Comparison of ENCODE assay signal across 13 mouse cellular contexts in the genomic region with DNA sequence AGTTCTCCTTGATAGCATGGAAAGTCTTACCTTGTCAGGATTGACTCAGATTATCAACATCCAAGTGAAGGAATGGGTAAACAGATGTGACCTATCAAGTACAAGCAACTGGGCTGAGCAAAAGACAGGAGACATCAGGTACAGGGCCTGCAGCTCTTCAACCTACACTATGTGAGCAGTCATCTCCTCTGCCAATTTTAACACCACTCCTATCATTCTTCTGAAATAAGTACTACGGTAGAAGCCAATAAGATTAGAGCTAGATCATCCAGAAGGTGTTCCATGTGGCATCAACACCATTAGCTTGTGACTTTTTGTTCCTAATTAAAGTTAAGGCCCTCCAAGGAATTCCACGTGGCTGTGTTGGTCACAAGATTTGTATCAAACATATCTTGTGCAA.
"Had no signal": no experiment of that assay in that cellular context is flagged by ENCODE, and none has a peak within 500 bp of the region (broad histone marks: within the 10 kb centered on the region; RNA-seq: fewer than 3 reads in every experiment).

No protein-coding gene starts in this region.

- H3K27ac ChIP-seq: limb, embryonic 15.5 days; liver, embryonic 12.5 days; macrophage; midbrain, embryonic 15.5 days; neural tube, embryonic 12.5 days; stomach, postnatal 0 days had no signal

- H3K9ac ChIP-seq: limb, embryonic 15.5 days; liver, embryonic 12.5 days; lung, embryonic 14.5 days; midbrain, embryonic 15.5 days; neural tube, embryonic 12.5 days had no signal

- H3K4me3 ChIP-seq: limb, embryonic 15.5 days; liver, embryonic 12.5 days; megakaryocyte, embryonic 14.5 days; midbrain, embryonic 15.5 days; neural tube, embryonic 12.5 days had no signal

- H3K27me3 ChIP-seq: limb, embryonic 15.5 days; liver, embryonic 12.5 days; megakaryocyte, embryonic 14.5 days; midbrain, embryonic 15.5 days; neural tube, embryonic 12.5 days had no signal

- ATAC-seq: liver, embryonic 12.5 days; midbrain, embryonic 15.5 days had no signal

- H3K4me1 ChIP-seq: liver, embryonic 12.5 days; megakaryocyte, embryonic 14.5 days; midbrain, embryonic 15.5 days; neural tube, embryonic 12.5 days had no signal

- H3K4me2 ChIP-seq: limb, embryonic 15.5 days; liver, embryonic 12.5 days; lung, embryonic 14.5 days; midbrain, embryonic 11.5 days; midbrain, embryonic 15.5 days; neural tube, embryonic 12.5 days had no signal

- H3K9me3 ChIP-seq: limb, embryonic 15.5 days; liver, embryonic 12.5 days; megakaryocyte, embryonic 14.5 days; midbrain, embryonic 15.5 days; neural tube, embryonic 12.5 days had no signal

- DNase-seq: layer of hippocampus, adult 9-11 months; layer of hippocampus, postnatal 36 days; lung, embryonic 14.5 days; lung, postnatal 14 days; thymus, postnatal 4 days had no signal

- H3K36me3 ChIP-seq: limb, embryonic 15.5 days; liver, embryonic 12.5 days; midbrain, embryonic 15.5 days; neural tube, embryonic 12.5 days had no signal
